Mouse (Mus musculus) kidney, postnatal 0 days (tissue): ENCODE data around the gene Pik3r2. TPM values are rescaled to one million over a fixed set of nuclear protein-coding genes. Genes with fewer than 3 reads are reported as not detected.
A peak's percentile ranks its signal among the peaks of the same experiment; 100 is the strongest.

Experiments used
- ATAC-seq: fragments of 200-750 bp; cut with Nextera tagmentation; replicated peaks from 2 replicates; pipeline ENCODE4 v1.8.0; 2017; ENCODE audit warnings: low read depth, moderate number of reproducible peaks, moderate TSS enrichment, moderate library complexity; ENCODE audit not compliant: low FRiP score
- DNase-seq: peaks from one replicate; pipeline ENCODE4 v3.0.0-alpha.2; 2016; ENCODE audit warnings: low spot score
- H3K27ac ChIP-seq: fragments of 300-500 bp; sonication (generic); 2 replicates; pipeline ENCODE4 v1.5.1; 2014; ENCODE audit warnings: mild to moderate bottlenecking
- H3K27me3 ChIP-seq: fragments of 300-500 bp; sonication (generic); 2 replicates; pipeline ENCODE4 v1.6.1; 2014; ENCODE audit warnings: low read length, mixed read lengths; ENCODE audit not compliant: insufficient read depth
- H3K36me3 ChIP-seq: fragments of 300-500 bp; sonication (generic); 2 replicates; pipeline ENCODE4 v1.6.1; 2014; ENCODE audit warnings: low read length, mixed read lengths; ENCODE audit not compliant: insufficient read depth
- H3K4me1 ChIP-seq: fragments of 300-500 bp; sonication (generic); replicated peaks from 2 replicates; pipeline ENCODE4 v1.6.1; 2014; ENCODE audit warnings: antibody characterized with exemption, low read length, mixed read lengths; ENCODE audit not compliant: insufficient read depth
- H3K4me2 ChIP-seq: fragments of 300-500 bp; sonication (generic); 2 replicates; pipeline ENCODE4 v1.6.1; 2014; ENCODE audit warnings: mild to moderate bottlenecking, low read length, moderate library complexity, mixed read lengths
- H3K4me3 ChIP-seq: fragments of 300-500 bp; sonication (generic); replicated peaks from 2 replicates; pipeline ENCODE4 v1.5.1; 2014; ENCODE audit warnings: low read depth, low read length
- H3K9ac ChIP-seq: fragments of 300-500 bp; sonication (generic); 2 replicates; pipeline ENCODE4 v1.6.1; 2014; ENCODE audit warnings: low read depth, low read length
- H3K9me3 ChIP-seq: fragments of 300-500 bp; sonication (generic); replicated peaks from 2 replicates; pipeline ENCODE4 v1.6.1; 2016; ENCODE audit warnings: low read length, inconsistent platforms, mixed read lengths
- CTCF ChIP-seq: IDR thresholded peaks from 2 replicates; pipeline ENCODE4 v1.5.1; 2016; ENCODE audit warnings: antibody characterized with exemption, low read depth, mild to moderate bottlenecking, moderate library complexity
- WGBS: fragments of 180-500 bp; shearing (Covaris S2); extraction: QIAGEN DNeasy Blood & Tissue Kit; methylation state at CpG from one replicate; pipeline ENCODE4 v1.1.7; 2014; 5-methylcytosine and 5-hydroxymethylcytosine counted together
- polyA plus RNA-seq: library from polyadenylated mRNA; unstranded; fragments of >200 nt; fragmentation: Nextera tagmentation; extraction: Ambion mirVana; gene quantifications from 2 replicates; pipeline ENCODE4 v1.2.1, GENCODE M21; 2015

The Pik3r2 gene
- polyA plus RNA-seq, 1 experiment from 2014 or later, result 43.8 TPM

GRCm38 (mm10) chr8:70770748-70771147 is 5.8 kb downstream of the Pik3r2 start:
- Histone ChIP-seq H3K9me3 (no peaks in the 10 kb centered on the region), H3K4me1 (peaks cover 30% of the 10 kb centered on the region), H3K4me2 (no peak overlapping the region), H3K9ac (no peak overlapping the region), H3K4me3 (no peak overlapping the region), H3K36me3 (peaks cover 32% of the 10 kb centered on the region; the same call in 1 of the 2 replicates), H3K27ac (no peak overlapping the region), H3K27me3 (no peaks in the 10 kb centered on the region)
- WGBS, result 95% methylated on average over 13 of the region's 13 CpGs
- ATAC-seq (no peak), DNase-seq (no peak)
- TF ChIP-seq CTCF, result no peak

GRCm38 (mm10) chr8:70769858-70770257 is 6.7 kb downstream of the Pik3r2 start:
- Histone ChIP-seq H3K9me3 (no peaks in the 10 kb centered on the region), H3K4me1 (peaks cover 30% of the 10 kb centered on the region), H3K27ac (no peak overlapping the region), H3K4me3 (no peak overlapping the region), H3K27me3 (no peaks in the 10 kb centered on the region), H3K36me3 (peaks cover 32% of the 10 kb centered on the region; the same call in 1 of the 2 replicates), H3K4me2 (no peak overlapping the region), H3K9ac (no peak overlapping the region)
- 78% methylated on average over 12 of the region's 12 CpGs for WGBS
- ATAC-seq, result no peak
- no peak for DNase-seq
- TF ChIP-seq CTCF, result no peak

- Histone ChIP-seq H3K27me3 (no peaks in the 10 kb centered on the region), H3K4me3 (no peak overlapping the region), H3K9me3 (no peaks in the 10 kb centered on the region), H3K36me3 (peaks cover 32% of the 10 kb centered on the region; the same call in 1 of the 2 replicates), H3K27ac (no peak overlapping the region), H3K4me2 (no peak overlapping the region), H3K4me1 (peaks cover 28% of the 10 kb centered on the region), H3K9ac (no peak overlapping the region)
- TF ChIP-seq CTCF, result peak; percentile 100
- ATAC-seq (peak; percentile 55), DNase-seq (peak; percentile 95)
- WGBS, result 8% methylated on average over 26 of the region's 26 CpGs
These were observed 7.2 kb downstream of the Pik3r2 start for GRCm38 (mm10) chr8:70769359-70769758.

GRCm38 (mm10) chr8:70768956-70769355 is 7.6 kb downstream of the Pik3r2 start:
- peaks cover 32% of the 10 kb centered on the region; the same call in 1 of the 2 replicates for H3K36me3 ChIP-seq
- no peak for ATAC-seq

GRCm38 (mm10) chr8:70768231-70768776 is 8.2 kb downstream of the Pik3r2 start:
- WGBS, result 95% methylated on average over 32 of the region's 32 CpGs
- DNase-seq (no peak), ATAC-seq (no peak)
- H3K4me3 ChIP-seq, result no peak overlapping the region
- TF ChIP-seq CTCF, result no peak
- H3K27ac ChIP-seq, result no peak overlapping the region
- no peaks in the 10 kb centered on the region for H3K9me3 ChIP-seq
- peaks cover 18% of the 10 kb centered on the region for H3K4me1 ChIP-seq
- H3K4me2 ChIP-seq, result no peak overlapping the region
- no peaks in the 10 kb centered on the region for H3K27me3 ChIP-seq
- H3K36me3 ChIP-seq, result peaks cover 28% of the 10 kb centered on the region; the same call in 1 of the 2 replicates
- H3K9ac ChIP-seq, result no peak overlapping the region

More at GRCm38 (mm10) chr8:70768956-70769355, 7.6 kb downstream of the Pik3r2 start:
- Histone ChIP-seq H3K27me3 (no peaks in the 10 kb centered on the region), H3K9ac (no peak overlapping the region), H3K9me3 (no peaks in the 10 kb centered on the region), H3K4me1 (peaks cover 24% of the 10 kb centered on the region), H3K4me2 (no peak overlapping the region), H3K4me3 (no peak overlapping the region), H3K27ac (no peak overlapping the region)
- WGBS, result 84% methylated on average over 16 of the region's 16 CpGs
- no peak for DNase-seq
- no peak for TF ChIP-seq CTCF

GRCm38 (mm10) chr8:70767503-70767902 is 9.0 kb downstream of the Pik3r2 start:
- ATAC-seq (no peak), DNase-seq (no peak)
- no peak for TF ChIP-seq CTCF
- Histone ChIP-seq H3K9ac (no peak overlapping the region), H3K9me3 (no peaks in the 10 kb centered on the region), H3K27me3 (no peaks in the 10 kb centered on the region), H3K4me1 (peaks cover 17% of the 10 kb centered on the region), H3K27ac (no peak overlapping the region), H3K36me3 (peaks cover 22% of the 10 kb centered on the region; the same call in 1 of the 2 replicates), H3K4me3 (no peak overlapping the region), H3K4me2 (no peak overlapping the region)
- 82% methylated on average over 6 of the region's 6 CpGs for WGBS
